Mouse (Mus musculus) lung, postnatal 0 days (tissue): Measurements from ENCODE around the gene Adcy5.

Experiments used
- CTCF ChIP-seq: IDR thresholded peaks from 2 replicates; pipeline ENCODE4 v1.5.1; 2016; ENCODE audit warnings: antibody characterized with exemption, mild to moderate bottlenecking
- EP300 ChIP-seq: IDR thresholded peaks from 2 replicates; pipeline ENCODE4 v1.6.1; 2016; ENCODE audit warnings: antibody characterized with exemption, mild to moderate bottlenecking, control low read depth

DNA sequence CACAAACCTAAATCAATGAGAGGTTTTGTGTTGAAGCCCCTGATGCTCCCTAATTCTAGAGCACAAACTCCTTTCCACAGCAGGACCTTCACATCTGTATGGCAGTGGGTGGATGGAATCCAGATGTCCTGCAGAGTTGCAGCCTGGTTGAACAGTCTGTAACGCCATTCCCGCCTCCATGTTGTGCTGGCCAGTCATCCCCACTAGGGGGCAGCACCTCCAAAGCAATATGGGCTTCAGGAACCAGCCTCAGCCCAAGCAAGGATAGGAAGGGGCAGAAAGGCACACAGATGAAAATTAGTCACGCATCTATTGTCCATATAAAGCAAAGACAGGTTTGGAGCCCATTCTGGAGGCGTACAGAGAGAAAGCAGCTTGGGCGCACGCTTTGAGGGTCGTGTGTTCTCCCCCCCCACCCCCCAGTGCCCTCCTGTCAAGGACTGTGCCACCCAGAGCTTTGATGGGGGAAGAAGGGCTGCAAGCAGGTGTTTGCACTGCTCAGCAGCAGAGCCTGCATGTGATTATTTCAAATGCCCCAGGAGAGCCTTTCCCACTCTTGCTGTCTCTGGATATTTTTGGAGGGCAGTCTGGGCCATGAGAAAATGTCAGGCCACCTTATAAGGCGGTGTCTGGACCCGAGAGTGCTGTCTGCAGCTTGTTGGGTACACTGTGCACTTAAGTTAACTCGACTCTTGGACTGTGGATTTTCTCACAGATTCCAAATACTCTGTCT lies 44.1 kb upstream of the Adcy5 start:
- TF ChIP-seq CTCF (peak; percentile 100), EP300 (no peak)
